Mouse (Mus musculus) kidney, adult 11 months (tissue): ENCODE results near the gene Stk32c.

Experiments used
- DNase-seq: peaks from one replicate; pipeline ENCODE4 v3.0.0; 2022

Stk32c gene

GRCm38 (mm10) chr7:139191619-139192018 lies 21.5 kb downstream of the Stk32c start:
- DNase-seq = no peak

- no peak for DNase-seq
Measured at GRCm38 (mm10) chr7:139190616-139191015, 22.5 kb downstream of the Stk32c start.

DNA sequence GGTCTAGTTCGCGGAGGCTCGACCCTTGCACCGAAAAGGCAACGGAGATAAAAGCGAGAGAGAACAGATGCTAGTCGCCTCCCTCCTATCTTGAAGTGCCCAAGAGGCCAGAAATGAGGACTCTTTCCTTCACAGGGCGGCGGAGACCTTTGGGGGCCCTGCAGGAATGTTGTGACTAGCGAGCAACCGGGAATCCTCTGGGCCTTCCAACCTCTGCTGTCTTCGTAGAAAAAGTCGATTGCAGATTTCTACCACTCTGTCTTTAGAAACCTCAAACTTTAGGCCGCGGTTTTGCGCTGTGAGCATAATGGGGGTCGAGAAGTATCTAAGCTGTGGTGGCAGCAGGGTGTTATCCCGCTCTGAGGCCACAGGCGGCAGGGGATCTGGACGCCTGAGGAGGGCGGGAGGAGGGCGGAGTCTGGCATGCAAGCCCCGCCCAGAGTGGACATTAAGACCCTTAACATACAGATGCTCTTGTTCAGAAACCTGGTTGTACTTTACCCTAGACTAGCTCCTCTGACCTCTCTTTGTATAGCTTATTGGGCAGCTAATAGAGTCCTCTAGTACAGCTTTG lies 24.4 kb downstream of the Stk32c start:
- DNase-seq = no peak

GRCm38 (mm10) chr7:139187771-139188633 lies 25.1 kb downstream of the Stk32c start:
- peak; percentile 48 for DNase-seq

- no peak for DNase-seq
Measured at GRCm38 (mm10) chr7:139187277-139187676, 25.8 kb downstream of the Stk32c start.

DNA sequence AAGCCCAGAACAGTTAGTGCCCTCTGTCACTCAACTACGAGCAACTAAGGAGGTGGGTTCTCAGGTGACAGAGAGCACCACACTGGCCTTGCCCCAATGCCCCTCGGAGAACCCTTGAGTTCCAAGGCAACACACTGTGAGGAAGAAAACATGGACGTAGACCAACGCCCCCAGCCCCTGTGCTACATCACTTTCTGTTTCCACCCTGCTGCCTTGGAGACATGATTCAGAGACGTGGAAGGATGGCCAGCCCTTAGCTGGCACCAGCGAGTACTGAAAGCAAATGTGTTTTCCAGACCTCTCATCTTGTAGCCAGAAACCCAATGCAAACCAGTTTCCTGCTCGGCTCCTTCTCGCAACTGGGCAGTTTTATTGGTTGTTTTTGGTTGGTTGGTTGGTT lies 26.7 kb downstream of the Stk32c start:
- DNase-seq = no peak

- DNase-seq = no peak
Measured at GRCm38 (mm10) chr7:139185971-139186370, 27.1 kb downstream of the Stk32c start.

- no peak for DNase-seq
Measured at GRCm38 (mm10) chr7:139184846-139185245, 28.3 kb downstream of the Stk32c start.

DNA sequence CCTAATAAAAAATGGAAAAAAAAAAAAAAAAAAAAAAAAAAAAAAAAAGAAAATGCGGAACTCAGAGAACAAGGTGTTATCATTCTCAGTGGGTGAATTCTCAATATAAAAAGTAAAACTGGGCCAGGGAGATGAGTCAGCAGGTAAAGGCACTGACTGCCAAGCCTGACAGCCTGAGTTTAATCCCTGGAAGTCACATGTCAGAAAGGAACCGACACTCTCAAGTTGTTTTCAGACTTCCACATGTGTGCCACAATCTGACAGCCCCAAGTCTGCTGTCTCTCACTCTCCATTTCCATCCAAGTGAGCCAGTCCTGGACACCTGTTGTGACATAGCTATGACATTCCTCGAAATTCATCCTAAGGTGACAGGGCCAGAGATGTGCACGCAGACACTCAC lies 28.7 kb downstream of the Stk32c start:
- DNase-seq = no peak

- no peak for DNase-seq
Measured at GRCm38 (mm10) chr7:139180058-139180457, 33.0 kb downstream of the Stk32c start.

GRCm38 (mm10) chr7:139179299-139179698 lies 33.8 kb downstream of the Stk32c start:
- DNase-seq = no peak

- no peak for DNase-seq
Measured at GRCm38 (mm10) chr7:139169143-139169542, 44.0 kb downstream of the Stk32c start.

- DNase-seq = no peak
Measured at GRCm38 (mm10) chr7:139164410-139164809, 48.7 kb downstream of the Stk32c start.

DNA sequence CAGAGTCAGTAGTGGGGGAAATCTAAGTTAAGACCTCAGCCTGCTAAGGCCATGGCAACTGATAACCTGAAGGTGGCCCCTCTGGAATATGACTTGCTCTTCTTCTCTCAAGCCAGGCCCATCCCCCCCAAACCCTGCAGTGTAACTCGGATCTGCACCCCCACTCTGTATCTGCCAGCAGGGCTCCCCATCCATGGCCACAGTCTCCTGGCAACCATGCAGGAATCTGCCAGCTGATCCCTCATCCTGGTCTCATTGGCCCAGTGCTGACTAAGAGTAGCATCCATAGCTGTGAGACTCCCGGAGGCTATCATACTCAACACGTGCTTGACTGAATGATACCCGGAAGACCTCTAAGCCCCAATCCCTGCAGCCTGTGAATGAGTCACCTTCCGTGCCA lies 54.2 kb downstream of the Stk32c start:
- DNase-seq = no peak

- no peak for DNase-seq
Measured at GRCm38 (mm10) chr7:139158549-139158948, 54.6 kb downstream of the Stk32c start.

DNA sequence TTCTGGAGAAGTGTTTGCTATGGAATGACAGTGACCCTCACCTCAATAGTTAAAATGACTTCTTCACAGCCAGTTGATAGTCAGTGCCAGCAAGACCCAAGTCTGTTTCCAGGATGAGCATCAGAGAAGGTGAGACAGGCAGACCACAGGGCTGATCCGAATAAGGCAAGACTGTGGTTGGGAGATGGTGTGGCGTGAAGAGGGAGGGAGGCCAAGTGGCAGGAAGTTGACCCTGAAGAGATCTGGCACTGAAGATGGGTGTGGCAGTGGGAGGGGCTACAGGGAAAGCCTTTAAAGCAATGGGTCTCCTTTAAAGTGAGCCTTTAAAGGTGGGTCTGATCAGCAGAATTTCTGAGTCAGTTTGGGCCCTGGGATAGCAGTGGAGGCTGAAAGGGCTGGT lies 55.6 kb downstream of the Stk32c start:
- no peak for DNase-seq

DNA sequence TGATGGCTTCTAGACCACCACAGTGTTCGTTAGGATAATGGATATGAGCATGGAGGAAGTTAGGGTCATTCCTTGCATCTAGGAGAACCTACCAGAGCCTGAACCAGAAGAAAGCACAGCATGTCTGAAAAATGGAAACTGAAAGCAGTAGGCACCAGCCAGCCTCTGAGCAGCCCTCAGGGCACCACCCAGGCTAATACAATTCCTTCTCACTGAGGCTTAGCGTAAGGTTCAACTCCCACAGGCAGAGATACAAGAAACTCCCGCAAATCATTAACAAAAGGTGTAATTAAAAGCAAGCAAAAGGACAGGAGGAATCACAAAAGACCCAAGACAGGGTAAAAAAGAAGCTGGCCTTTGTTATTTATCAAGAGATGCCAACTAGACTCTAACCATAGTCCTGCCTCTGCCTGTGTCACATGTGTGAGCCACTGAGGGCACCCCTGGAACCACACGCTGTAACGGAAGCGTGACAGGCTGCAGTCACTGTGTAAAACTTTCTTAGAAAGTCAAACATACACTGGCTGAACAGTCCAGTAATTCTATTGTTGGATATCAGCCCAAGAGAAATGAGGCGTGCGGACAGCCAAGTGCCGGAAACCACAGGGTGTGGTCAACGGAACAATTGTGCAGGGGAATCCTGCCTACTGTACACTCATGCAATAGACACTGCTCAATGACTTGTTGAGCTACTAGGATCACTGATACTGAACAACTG lies 56.6 kb downstream of the Stk32c start:
- peak; percentile 48 for DNase-seq

- DNase-seq = peak; percentile 7
Measured at GRCm38 (mm10) chr7:139152927-139153326, 60.2 kb downstream of the Stk32c start.

DNA sequence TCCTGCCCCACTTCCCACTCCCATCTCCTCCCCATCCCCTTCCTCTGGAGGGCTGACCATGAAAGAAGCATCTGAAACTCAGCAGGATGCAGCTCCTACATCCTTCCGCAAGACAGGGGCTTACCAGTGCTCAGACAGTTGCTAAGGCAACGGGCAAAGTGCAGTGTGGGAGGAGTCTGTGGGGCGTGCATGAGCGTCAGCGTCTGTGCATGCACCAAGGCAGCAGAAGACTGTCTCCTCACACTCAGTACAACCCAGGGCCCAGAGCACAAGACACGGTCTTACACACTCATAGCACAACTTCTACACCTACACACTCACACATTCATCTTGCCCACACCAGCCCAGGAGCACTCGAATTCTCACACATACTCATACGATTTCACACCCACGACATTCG lies 62.0 kb downstream of the Stk32c start:
- DNase-seq = peak; percentile 33

DNA sequence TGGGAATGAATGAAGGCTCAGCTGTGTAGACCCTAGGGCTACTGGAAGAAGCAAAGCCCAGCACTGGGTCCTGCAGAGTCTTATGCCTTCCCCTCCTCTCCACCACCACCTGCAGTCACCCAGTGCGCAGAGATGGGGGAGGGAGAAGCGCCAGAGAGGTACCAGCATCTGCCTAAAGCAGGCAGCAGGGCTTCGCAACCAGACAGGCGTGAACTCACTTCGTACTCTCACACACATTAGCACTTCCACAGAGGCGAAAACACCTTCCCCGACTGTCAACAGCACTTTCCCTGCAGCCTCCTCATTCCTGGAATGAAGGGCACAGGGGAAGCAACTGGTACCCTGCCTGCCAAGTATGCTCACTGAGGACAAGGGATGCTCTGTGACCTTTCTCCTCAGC lies 63.7 kb downstream of the Stk32c start:
- no peak for DNase-seq

DNA sequence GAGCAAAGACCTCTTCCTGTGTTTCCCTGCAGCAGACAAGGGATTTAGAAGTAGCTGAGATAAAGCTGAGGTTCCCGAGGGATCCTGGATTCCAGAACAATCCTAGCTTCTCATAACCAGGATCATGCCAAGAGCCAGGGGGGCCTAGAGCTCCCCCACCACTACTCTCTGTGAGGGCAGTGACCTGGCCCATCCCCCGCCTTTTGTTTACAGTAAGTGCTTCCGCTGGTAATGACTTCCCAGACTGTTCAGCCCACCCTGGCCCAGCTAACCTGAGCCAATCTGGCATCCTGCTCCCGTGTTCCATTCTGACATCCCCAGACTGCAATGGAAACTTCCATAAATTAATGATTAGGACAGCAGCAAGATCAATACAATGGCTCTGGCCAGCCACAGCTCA lies 65.7 kb downstream of the Stk32c start:
- DNase-seq = no peak

DNA sequence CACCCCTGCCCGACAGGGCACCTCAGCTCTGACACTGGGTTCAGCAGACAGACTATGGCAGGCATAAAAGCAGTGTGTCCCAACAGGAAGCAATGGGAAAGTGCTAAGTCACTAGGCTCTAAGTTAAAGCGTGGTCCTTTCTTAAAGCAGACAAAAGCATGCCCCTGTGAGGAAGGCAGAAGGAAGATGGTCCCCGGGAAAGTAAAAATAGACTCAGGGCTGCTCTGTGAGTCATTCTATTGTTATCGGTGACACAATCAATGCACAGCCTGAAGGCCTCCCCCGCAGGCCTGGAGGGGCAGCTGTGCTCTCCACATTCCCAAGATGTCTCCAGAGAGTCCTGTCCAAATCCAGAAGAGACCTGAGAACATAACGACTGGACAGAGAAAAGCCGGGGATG lies 67.2 kb downstream of the Stk32c start:
- no peak for DNase-seq

DNA sequence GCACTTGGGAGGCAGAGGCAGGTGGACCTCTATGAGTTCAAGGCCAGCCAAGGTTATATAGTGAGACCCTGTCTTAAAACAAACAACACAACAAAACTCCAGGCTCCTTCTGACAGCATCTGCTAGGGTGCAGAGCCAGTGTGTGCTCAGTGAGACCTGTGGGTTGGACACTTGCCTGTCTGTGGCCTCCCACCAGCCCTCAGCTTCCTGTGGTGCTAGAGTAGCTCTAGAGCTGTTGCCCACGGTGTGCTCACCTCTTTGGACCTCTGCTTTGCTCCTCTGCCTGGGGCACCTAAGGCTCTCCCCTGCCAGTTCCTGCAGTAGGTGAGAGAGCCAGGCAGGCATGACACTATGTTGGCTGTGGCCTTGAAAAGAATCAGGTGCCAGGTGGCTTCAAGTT lies 69.3 kb downstream of the Stk32c start:
- no peak for DNase-seq

DNA sequence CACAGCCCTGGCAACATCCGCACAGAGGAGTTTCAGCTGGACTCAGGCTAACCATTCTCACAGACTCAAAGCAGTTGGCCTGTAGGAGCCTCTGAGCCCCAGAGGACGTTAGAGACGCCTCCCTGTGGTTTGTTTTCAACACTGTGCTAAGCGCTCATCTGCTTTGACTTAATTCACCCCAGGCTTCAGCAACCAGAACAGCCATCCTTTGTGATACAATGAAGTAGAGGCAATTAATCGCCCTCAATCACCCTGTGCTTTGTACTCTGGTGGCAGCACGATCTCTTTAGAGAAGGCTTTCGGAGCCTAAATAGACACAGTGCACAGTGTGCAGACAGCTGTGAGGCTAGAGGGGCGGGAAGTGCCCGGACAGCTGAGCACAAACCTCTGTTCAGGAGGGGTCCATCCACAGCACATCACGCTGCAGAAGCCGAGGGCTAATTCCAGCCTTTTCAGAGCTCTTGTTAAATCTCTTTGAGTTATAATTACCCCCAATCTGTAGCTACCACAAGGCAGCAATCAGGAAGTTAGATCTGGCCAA lies 73.1 kb downstream of the Stk32c start:
- no peak for DNase-seq
